Mouse (Mus musculus) T-helper 2 cell (primary cell): Measurements from ENCODE around the gene Atp1a4.
"Not testable (repeated sequence)": the region's sequence is repeated elsewhere in the genome, so short reads cannot be mapped to it uniquely, and the experiment has no call there.

Source experiments
- in situ Hi-C: fragments of 300-600 bp; cut with MboI, MseI; formaldehyde crosslinking; loops from one replicate; pipeline ENCODE4 v1.15.1; 2025; ENCODE audit warnings: high pct_unique_total_duplicates

The Atp1a4 gene

GRCm38 (mm10) chr1:172281522-172282254 lies 23.5 kb upstream of the Atp1a4 start:
- in situ Hi-C loops: loop anchor here (5.0 kb wide), 1 partner anchor 44 kb away; no protein-coding TSS in a partner anchor

GRCm38 (mm10) chr1:172279768-172280509 lies 21.7 kb upstream of the Atp1a4 start:
- in situ Hi-C loops: loop anchor here (5.0 to 10.0 kb wide), 2 partner anchors 43 to 695 kb away; no protein-coding TSS in a partner anchor

GRCm38 (mm10) chr1:172278328-172278727 lies 20.1 kb upstream of the Atp1a4 start:
- in situ Hi-C loops: loop anchor here (10.0 kb wide), 1 partner anchor 694 kb away; no protein-coding TSS in a partner anchor

GRCm38 (mm10) chr1:172277172-172277571 lies 19.0 kb upstream of the Atp1a4 start:
- in situ Hi-C loops: loop anchor here (10.0 kb wide), 1 partner anchor 692 kb away; no protein-coding TSS in a partner anchor

GRCm38 (mm10) chr1:172274547-172274946 lies 16.3 kb upstream of the Atp1a4 start:
- in situ Hi-C loops: loop anchor here (10.0 kb wide), 1 partner anchor 690 kb away; no protein-coding TSS in a partner anchor

GRCm38 (mm10) chr1:172274116-172274515 lies 15.9 kb upstream of the Atp1a4 start:
- in situ Hi-C loops: loop anchor here (10.0 kb wide), 1 partner anchor 689 kb away; no protein-coding TSS in a partner anchor

GRCm38 (mm10) chr1:172273386-172273785 lies 15.2 kb upstream of the Atp1a4 start:
- in situ Hi-C loops: loop anchor here (10.0 kb wide), 1 partner anchor 689 kb away; no protein-coding TSS in a partner anchor

- in situ Hi-C loops: loop anchor here (10.0 kb wide), 1 partner anchor 687 kb away; no protein-coding TSS in a partner anchor
Observed at GRCm38 (mm10) chr1:172271765-172272164, 13.6 kb upstream of the Atp1a4 start.

- in situ Hi-C loops: loop anchor here (10.0 kb wide), 1 partner anchor 686 kb away; no protein-coding TSS in a partner anchor
Observed at GRCm38 (mm10) chr1:172271208-172271607, 13.0 kb upstream of the Atp1a4 start.

- in situ Hi-C loops: no loop called here
Observed at GRCm38 (mm10) chr1:172261477-172262078, 3.4 kb upstream of the Atp1a4 start, which contains the start of gene Igsf8. Gene Igsf8 (plus strand): TSS chr1:172261641.

- in situ Hi-C loops: no loop called here
Observed at GRCm38 (mm10) chr1:172247679-172248078, 10.5 kb downstream of the Atp1a4 start.

- in situ Hi-C loops: no loop called here
Observed at GRCm38 (mm10) chr1:172247216-172247615, 11.0 kb downstream of the Atp1a4 start.

GRCm38 (mm10) chr1:172244645-172245044 lies 13.6 kb downstream of the Atp1a4 start:
- in situ Hi-C loops: not testable (repeated sequence)

- in situ Hi-C loops: no loop called here
Observed at GRCm38 (mm10) chr1:172243547-172244205, 14.5 kb downstream of the Atp1a4 start.

- in situ Hi-C loops: no loop called here
Observed at GRCm38 (mm10) chr1:172242401-172242800, 15.8 kb downstream of the Atp1a4 start.

GRCm38 (mm10) chr1:172240945-172241708 lies 17.1 kb downstream of the Atp1a4 start:
- in situ Hi-C loops: no loop called here

- in situ Hi-C loops: no loop called here
Observed at GRCm38 (mm10) chr1:172229215-172229614, 29.0 kb downstream of the Atp1a4 start.

GRCm38 (mm10) chr1:172228209-172228608 lies 30.0 kb downstream of the Atp1a4 start:
- in situ Hi-C loops: no loop called here

- in situ Hi-C loops: loop anchor here (25.0 kb wide), 1 partner anchor 1359 kb away; the partner anchor contains the start of gene Atf6
Observed at GRCm38 (mm10) chr1:172221297-172222063, 36.7 kb downstream of the Atp1a4 start.
